Mouse (Mus musculus): ENCODE data around the gene Phc2. TPM values are rescaled to one million over a fixed set of nuclear protein-coding genes. Genes with fewer than 3 reads are reported as not detected.

Phc2 gene
- total RNA-seq, 2 experiments from 2014 or later, result 39.5 to 45.3 TPM

DNA sequence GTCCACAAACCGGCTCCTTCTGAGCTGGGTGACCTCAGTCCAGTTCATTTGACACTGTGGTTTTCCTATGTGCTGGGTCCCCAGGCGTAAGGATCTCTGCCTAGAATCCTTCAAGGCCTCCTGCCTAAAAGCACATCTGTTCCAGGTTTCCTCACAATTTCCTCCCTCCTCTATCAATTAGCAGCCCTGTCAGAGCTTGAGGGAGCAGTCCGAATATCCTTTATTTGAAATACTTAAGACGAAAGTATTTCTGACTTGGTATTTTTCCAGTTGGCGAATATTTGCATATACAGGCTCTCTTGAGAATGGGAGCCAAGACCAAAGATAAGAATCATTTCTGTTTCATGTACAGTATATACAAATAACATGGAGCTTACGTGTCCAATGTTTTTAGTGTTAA, 8.6 kb upstream of the Phc2 start:
- no peak for DNase-seq

DNA sequence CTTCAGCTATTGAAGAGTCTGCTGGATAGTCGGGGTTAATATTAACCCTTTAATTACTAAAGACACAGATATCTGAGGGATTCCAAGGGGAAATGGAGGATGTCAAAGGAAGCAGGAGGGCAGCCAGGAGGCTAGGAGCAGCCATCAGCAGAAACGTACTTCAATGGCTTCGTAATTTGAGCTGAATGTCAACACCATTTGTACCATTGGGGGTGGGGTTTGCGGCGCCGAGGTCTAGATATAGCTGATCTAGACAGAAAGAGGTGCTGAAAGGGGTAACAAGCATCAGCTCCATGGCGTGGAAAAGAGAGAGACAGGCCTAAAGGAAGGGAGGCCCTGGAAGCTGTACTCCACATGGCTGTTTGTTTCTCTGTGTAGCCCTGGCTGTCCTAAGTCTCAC, 7.7 kb upstream of the Phc2 start:
- no peak for DNase-seq

DNA sequence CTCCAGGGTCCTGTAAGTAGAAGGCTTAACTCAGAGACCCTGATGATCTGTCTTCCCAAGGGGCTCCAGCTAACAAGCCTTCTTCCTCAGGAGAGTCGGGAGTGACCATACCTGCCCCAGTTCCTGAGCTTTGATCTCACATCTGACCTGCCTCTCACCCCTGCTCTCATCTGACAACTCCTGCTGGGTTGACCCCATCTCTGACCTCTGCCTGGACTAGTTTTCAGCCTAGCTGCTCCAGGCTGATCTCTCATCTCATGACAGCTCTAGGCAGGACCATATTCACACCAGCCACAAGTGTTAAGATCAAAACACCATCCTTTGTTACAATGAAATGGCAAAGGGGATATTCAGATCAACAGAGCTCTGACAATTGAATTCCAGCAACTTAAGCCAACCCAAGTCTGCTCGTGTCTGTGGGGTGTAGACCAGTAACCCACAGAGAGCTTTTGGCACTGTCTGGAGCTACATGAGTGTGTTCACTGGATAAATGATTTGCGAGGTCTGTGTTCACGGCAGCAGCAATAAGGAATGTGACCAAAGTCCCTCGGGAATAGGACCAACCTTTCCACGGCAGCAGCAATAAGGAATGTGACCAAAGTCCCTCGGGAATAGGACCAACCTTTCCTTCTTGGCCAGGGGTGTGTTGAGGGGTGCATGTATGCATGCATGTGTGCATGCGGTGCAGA, 5.8 kb upstream of the Phc2 start:
- DNase-seq, result no peak

- DNase-seq, result no peak
Measured at GRCm38 (mm10) chr4:128651530-128651929, 3.0 kb upstream of the Phc2 start.

- DNase-seq, result no peak
Measured at GRCm38 (mm10) chr4:128652584-128653298, 1.8 kb upstream of the Phc2 start.

GRCm38 (mm10) chr4:128655446-128655845, 944 bp downstream of the Phc2 start:
- DNase-seq, result no peak

DNA sequence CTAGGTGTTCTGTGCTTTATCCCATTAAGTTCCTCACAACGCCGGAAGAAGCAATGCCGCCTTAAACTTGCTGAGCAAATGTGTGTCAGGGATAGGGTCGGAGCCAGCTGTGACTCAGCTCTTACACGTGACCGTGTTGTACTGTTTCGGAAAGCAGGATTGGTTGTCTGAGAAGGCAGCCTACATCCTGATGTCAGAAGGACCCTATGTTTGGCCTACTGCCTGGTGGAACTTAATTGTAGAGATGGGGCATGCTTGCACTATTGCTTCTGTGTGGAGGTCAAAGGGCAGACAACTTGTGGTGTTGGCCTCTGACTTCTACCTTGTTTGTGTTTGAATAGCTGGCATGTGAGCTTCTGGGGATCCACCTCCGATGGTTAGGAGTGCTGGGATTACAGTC, 5.7 kb downstream of the Phc2 start:
- DNase-seq, result peak in 1 of 2 experiments; percentile 29

DNA sequence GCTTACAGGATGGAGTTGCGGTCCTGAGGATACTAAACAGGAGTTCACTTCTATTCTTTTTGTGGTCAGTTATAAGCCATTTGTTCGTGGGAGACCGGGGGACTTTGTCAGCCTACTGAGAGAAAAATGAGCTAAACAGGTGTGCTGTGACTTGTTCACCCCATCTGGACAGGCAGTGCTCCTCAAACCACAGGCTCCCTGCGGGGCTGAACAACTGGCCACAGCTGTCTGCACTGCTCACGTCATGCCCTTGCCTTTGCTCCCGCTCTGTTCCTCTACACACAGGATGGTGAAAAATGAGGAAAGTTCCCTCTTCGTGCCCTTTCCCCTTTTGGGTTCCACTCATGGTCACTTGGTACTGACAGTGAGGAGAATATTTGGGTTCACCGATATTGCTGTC, 6.6 kb downstream of the Phc2 start:
- DNase-seq, result no peak

DNA sequence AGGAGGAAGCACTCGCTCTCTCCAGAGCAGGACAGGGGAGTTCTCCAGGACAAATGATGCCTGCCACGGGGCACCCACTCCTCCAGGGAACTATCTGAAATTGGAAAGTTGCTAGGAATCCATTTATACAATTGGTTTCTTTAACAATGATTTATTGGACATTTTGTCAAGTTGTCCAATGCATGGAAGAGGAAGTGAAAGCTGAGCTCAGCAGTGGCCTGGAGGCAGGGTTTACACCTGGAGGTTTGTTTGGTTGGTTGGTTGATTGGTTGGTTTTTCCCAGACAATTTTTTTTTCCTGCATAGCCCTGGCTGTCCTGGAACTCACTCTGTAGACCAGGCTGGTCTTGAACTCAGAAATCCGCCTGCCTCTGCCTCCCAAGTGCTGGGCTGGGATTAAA, 9.5 kb downstream of the Phc2 start:
- no peak for DNase-seq

- peak; percentile 22 to 45 for DNase-seq
Measured at GRCm38 (mm10) chr4:128666362-128666761, 11.9 kb downstream of the Phc2 start.

GRCm38 (mm10) chr4:128667195-128667594, 12.7 kb downstream of the Phc2 start:
- peak in 1 of 2 experiments; percentile 33 for DNase-seq

DNA sequence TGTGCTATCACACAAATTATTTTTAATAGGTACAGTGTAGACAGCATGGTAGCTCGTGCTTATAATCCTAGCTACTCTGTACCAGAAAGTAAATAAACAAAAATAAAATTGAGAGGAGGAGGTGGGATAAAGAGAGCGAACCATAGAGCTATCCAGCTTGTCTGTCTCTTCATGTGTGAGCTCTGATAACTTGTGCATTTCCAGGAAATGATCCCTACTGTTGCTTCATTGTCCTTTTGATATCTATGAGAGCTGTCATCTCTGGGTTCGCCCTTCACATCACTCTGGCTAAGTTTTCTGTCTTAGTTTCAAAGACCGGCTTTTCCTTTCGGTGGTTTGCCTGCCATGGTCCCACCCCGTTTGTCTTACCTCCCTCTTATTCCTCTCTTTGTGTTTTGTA, 14.7 kb downstream of the Phc2 start:
- no peak for DNase-seq

DNA sequence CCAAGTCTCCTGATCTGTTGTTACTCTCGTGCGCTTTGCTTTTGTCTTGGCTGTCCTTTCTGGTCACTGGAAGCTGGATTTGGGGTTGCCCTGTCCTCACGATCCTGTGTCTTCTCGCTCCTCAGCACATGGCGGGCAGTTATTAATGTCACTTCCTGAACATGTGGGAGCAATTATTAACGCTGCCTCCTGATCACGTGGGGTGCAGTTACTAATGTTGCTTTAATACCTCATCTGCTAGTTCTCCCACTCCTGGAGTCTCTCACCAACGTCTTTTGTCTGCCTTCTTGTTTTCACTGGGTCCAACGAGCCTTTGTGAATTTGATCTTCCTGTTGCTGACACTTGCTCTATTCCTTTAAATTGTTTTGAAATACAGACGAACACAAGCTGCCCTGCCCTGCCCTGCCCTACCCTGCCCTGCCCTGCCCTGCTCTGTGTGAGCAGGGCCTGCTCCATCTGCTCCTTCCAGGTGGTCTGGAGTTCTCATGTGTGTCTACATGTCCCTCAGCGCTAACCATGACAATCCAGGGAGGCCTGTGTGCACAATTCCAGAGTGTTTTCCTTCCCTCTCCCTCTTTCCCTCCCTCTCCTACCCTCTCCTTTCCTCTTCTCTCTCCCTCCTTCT, 16.2 kb downstream of the Phc2 start:
- peak; percentile 15 to 18 for DNase-seq

DNA sequence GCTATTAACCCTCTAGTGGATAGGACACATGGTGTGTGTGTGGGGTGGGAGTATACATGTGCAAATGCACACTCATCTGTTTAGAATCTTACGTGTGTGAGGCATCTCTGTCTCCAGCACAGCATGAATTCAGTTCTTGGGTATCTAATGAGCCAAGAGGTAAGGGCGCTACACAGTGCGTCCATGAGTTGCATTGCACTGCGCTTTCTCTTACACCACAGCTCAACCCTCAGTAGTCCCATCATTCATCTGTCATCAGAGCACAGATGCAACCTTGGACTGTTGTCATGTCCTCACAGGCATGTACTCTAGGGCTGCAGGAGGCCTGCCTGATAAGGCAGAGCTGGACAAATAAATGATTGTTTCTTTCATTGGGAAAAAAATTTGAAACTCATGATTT, 18.0 kb downstream of the Phc2 start:
- no peak for DNase-seq

DNA sequence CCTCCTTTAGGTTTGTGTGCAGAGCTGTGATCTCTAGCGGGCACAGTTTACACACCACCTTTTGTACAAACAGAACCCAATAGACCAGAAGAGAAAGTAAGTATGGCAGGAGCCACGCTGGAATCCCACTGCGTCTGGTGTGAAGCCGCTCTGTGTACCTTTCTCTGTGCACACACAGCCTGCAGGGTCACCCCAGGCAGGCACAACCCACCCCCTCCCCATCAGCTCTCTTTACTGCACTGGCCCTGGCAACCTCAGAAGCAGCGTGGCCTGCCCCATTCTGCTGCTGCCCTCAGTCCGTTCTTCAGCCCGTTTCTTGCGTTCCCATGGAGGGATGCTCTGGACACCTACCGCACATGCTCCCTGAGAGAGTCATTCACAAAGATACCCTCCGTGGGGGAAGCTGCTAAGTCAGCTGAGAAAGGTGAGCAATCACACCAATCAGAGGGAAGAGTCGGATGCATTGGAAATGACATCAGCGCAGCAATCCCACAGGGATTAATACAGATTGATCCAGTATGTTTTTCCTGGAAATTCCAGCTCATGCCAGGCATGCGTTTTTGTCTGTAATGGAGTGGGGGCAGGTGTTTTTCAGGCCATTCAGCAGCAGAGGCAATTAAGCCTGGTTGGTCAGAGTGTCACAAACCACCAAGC, 24.2 kb downstream of the Phc2 start:
- no peak for DNase-seq

GRCm38 (mm10) chr4:128681126-128681525, 26.6 kb downstream of the Phc2 start:
- DNase-seq, result no peak

- no peak for DNase-seq
Measured at GRCm38 (mm10) chr4:128682281-128682680, 27.8 kb downstream of the Phc2 start.

- no peak for DNase-seq
Measured at GRCm38 (mm10) chr4:128683706-128684105, 29.2 kb downstream of the Phc2 start.

- no peak for DNase-seq
Measured at GRCm38 (mm10) chr4:128684108-128684507, 29.6 kb downstream of the Phc2 start.

- no peak for DNase-seq
Measured at GRCm38 (mm10) chr4:128688513-128688913, 34.0 kb downstream of the Phc2 start.

DNA sequence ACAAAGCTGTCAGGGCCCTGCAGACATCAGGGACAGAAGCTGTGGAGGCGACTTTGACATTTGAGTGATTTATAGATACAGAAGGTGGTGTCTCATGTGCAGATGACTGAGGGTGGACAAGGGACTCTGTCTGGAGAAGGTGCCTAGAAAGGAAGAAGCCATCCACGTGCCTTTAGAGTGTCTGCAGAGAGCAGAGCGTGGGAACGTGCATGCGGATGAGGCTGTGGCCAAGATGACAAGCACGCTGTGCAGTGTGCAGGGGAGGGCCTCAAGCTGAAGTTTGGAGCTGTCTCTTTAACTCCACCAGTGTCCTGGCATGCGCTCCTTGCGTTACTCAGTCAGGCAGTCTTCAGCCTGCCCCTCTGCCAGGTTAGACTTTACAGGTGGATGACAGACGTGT, 34.5 kb downstream of the Phc2 start:
- no peak for DNase-seq

- DNase-seq, result no peak
Measured at GRCm38 (mm10) chr4:128689739-128690304, 35.3 kb downstream of the Phc2 start.

DNA sequence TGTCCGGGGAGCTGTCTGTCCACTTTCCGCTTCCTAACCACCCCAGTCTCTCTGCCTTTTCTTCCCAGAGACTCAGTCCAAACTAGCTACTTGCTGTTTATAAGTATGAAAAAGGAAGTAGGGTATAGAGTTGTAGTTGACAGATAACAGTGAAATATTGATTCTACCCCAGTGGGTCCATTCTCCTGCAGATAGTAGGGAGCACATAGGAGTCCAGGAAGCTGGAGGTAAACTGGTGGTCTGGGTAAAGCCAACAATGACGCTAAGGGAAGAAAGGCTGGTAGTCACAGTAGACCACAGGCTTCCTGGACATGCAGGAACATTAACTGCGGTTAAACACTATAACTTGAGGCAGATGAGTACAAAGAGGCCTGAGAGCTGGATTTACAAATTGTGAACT, 36.7 kb downstream of the Phc2 start:
- no peak for DNase-seq

Measured in heart, adult 18-20 months (tissue).